In genomic region chr13:81656091-81656850, GRCm38 (mm10) we compare ENCODE assay signal across 9 mouse cellular contexts. TPM values are rescaled to one million over a fixed set of nuclear protein-coding genes. Genes with fewer than 3 reads are reported as not detected.
A peak's percentile ranks its signal among the peaks of the same experiment; 100 is the strongest.
DNase-seq lines count a peak whose midpoint lies in the region; ATAC-seq and TF ChIP-seq lines count a peak whose summit lies in the region.
"Had no signal": no experiment of that assay in that cellular context is flagged by ENCODE, and none has a peak within 500 bp of the region (broad histone marks: within the 10 kb centered on the region; RNA-seq: fewer than 3 reads in every experiment).

No protein-coding gene starts in this region.

- peak overlapping the region; percentile 90 for H3K27ac ChIP-seq in lung, embryonic 14.5 days (ENCODE audit: low read depth)
- peak overlapping the region; percentile 92 for H3K27ac ChIP-seq in forebrain, embryonic 10.5 days
- H3K27ac ChIP-seq in limb, embryonic 12.5 days = no peak overlapping the region
- no peak overlapping the region for H3K27ac ChIP-seq in neural tube, embryonic 15.5 days (replicated peaks)

- H3K4me1 ChIP-seq in lung, embryonic 14.5 days (ENCODE audit: insufficient read depth) = peaks cover 5% of the 10 kb centered on the region; the same call in 1 of the 2 replicates
- H3K4me1 ChIP-seq in lung, adult 2 months (ENCODE audit: control insufficient read depth, insufficient read depth, low read length) = no peaks in the 10 kb centered on the region; the same call in none of the 2 replicates
- peaks cover 27% of the 10 kb centered on the region for H3K4me1 ChIP-seq in forebrain, embryonic 10.5 days
- H3K4me1 ChIP-seq in limb, embryonic 12.5 days (replicated peaks) = peaks cover 8% of the 10 kb centered on the region
- H3K4me1 ChIP-seq in neural tube, embryonic 15.5 days = peaks cover 26% of the 10 kb centered on the region

- H3K4me2 ChIP-seq in lung, embryonic 14.5 days = peak overlapping the region; percentile 81
- H3K4me2 ChIP-seq in limb, embryonic 12.5 days = peak overlapping the region; percentile 69
- H3K4me2 ChIP-seq in neural tube, embryonic 15.5 days = peak overlapping the region; percentile 65

- no peak for TF ChIP-seq CTCF in lung, embryonic 14.5 days (IDR thresholded peaks at IDR 0.05; ENCODE audit: low read depth)
- TF ChIP-seq CTCF in lung, adult 2 months (IDR thresholded peaks at IDR 0.05; ENCODE audit: insufficient read depth, low read length) = no peak

- TF ChIP-seq POLR2A in lung, adult 2 months (IDR thresholded peaks at IDR 0.05; ENCODE audit: borderline replicate concordance, extremely low read depth, low read depth, low read length) = no peak

- no peaks in the 10 kb centered on the region for H3K9me3 ChIP-seq in lung, embryonic 14.5 days (ENCODE audit: low read depth, low read length)
- peaks cover 4% of the 10 kb centered on the region; the same call in 1 of the 2 replicates for H3K9me3 ChIP-seq in forebrain, embryonic 10.5 days
- H3K9me3 ChIP-seq in limb, embryonic 12.5 days = no peaks in the 10 kb centered on the region
- no peaks in the 10 kb centered on the region for H3K9me3 ChIP-seq in neural tube, embryonic 15.5 days (replicated peaks)
- H3K9me3 ChIP-seq: limb, embryonic 15.5 days had no signal

- no peak overlapping the region for H3K4me3 ChIP-seq in lung, embryonic 14.5 days (ENCODE audit: low read depth, low read length)
- no peak overlapping the region for H3K4me3 ChIP-seq in lung, adult 2 months (replicated peaks; ENCODE audit: extremely low read depth, low read depth, low read length)
- H3K4me3 ChIP-seq in forebrain, embryonic 10.5 days = peak overlapping the region; percentile 71
- no peak overlapping the region for H3K4me3 ChIP-seq in limb, embryonic 12.5 days (replicated peaks)
- H3K4me3 ChIP-seq in neural tube, embryonic 15.5 days (replicated peaks) = peak overlapping the region; percentile 75

- ATAC-seq in lung, embryonic 14.5 days (ENCODE audit: insufficient read depth) = no peak
- no peak for ATAC-seq in limb, embryonic 12.5 days (ENCODE audit: insufficient number of reproducible peaks, insufficient read depth, low FRiP score, low TSS enrichment, low read depth)
- ATAC-seq in neural tube, embryonic 15.5 days (ENCODE audit: low FRiP score) = no peak

- H3K27me3 ChIP-seq in lung, embryonic 14.5 days (ENCODE audit: insufficient read depth, low read length) = no peaks in the 10 kb centered on the region
- no peaks in the 10 kb centered on the region for H3K27me3 ChIP-seq in forebrain, embryonic 10.5 days (ENCODE audit: poor library complexity, severe bottlenecking)
- no peaks in the 10 kb centered on the region for H3K27me3 ChIP-seq in limb, embryonic 12.5 days
- H3K27me3 ChIP-seq in neural tube, embryonic 15.5 days (replicated peaks) = no peaks in the 10 kb centered on the region
- H3K27me3 ChIP-seq: limb, embryonic 15.5 days had no signal

- intact Hi-C loops in heart, postnatal 14 days (cut with DNase I) = loop anchor here (5.0 to 10.0 kb wide), 3 partner anchors 56 to 771 kb away; partner anchors contain the start of genes Arrdc3, Cetn3, Mblac2 and Polr3g

- no peak overlapping the region for H3K9ac ChIP-seq in lung, embryonic 14.5 days
- no peak overlapping the region for H3K9ac ChIP-seq in limb, embryonic 12.5 days (replicated peaks)
- H3K9ac ChIP-seq in neural tube, embryonic 15.5 days (replicated peaks) = no peak overlapping the region

- 20% methylated on average over 14 of the region's 14 CpGs for WGBS in lung, embryonic 14.5 days
- 38% methylated on average over 14 of the region's 14 CpGs for WGBS in lung, adult 2 months
- 20% methylated on average over 14 of the region's 14 CpGs for WGBS in forebrain, embryonic 10.5 days
- WGBS in limb, embryonic 12.5 days = 46% methylated on average over 14 of the region's 14 CpGs
- 7% methylated on average over 14 of the region's 14 CpGs for WGBS in neural tube, embryonic 15.5 days

- peak; percentile 75 for DNase-seq in lung, embryonic 14.5 days
- DNase-seq in lung, adult 2 months = no peak
- peak; percentile 44 for DNase-seq in forebrain, embryonic 10.5 days (ENCODE audit: extremely low spot score, low spot score)
- DNase-seq in right cerebral cortex, postnatal 36 days (ENCODE audit: low spot score in 2 of 2) = no peak
- no peak for DNase-seq in ovary, postnatal 10 days (ENCODE audit: low spot score)
- no peak for DNase-seq in heart, postnatal 14 days

- H3K36me3 ChIP-seq in lung, embryonic 14.5 days (ENCODE audit: insufficient read depth) = 0 out of 2 replicates have a peak, but pooled peaks cover 3% of the 10 kb centered on the region
- peaks cover 8% of the 10 kb centered on the region; the same call in 1 of the 2 replicates for H3K36me3 ChIP-seq in forebrain, embryonic 10.5 days (replicated peaks)
- H3K36me3 ChIP-seq in limb, embryonic 12.5 days = peaks cover 8% of the 10 kb centered on the region; the same call in 1 of the 2 replicates
- no peaks in the 10 kb centered on the region for H3K36me3 ChIP-seq in neural tube, embryonic 15.5 days
- H3K36me3 ChIP-seq: limb, embryonic 15.5 days had no signal

RNA-seq across cellular contexts. Expression of gene Lysmd3, which starts 1.2 kb away (rescaled TPM):
- polyA plus RNA-seq in lung, embryonic 14.5 days (2014; fragmentation: Nextera tagmentation; extraction: Ambion mirVana) = 29.4 and 32.0 TPM in 2 replicates
- polyA plus RNA-seq in lung, adult 2 months (2012; rRNA removed) = 6.1 and 7.2 TPM in 2 replicates
- polyA plus RNA-seq in forebrain, embryonic 10.5 days (2016; fragmentation: Nextera tagmentation; extraction: Ambion mirVana) = 20.3 and 24.7 TPM in 2 replicates
- polyA plus RNA-seq in limb, embryonic 12.5 days (2016; fragmentation: Nextera tagmentation; extraction: Ambion mirVana) = 24.5 and 26.8 TPM in 2 replicates
- polyA plus RNA-seq in neural tube, embryonic 15.5 days (2015; fragmentation: Nextera tagmentation; extraction: Ambion mirVana) = 17.6 and 18.5 TPM in 2 replicates
- total RNA-seq in heart, postnatal 14 days (2021) = 10 to 100 TPM; 13.1 to 19.0 TPM

RNA-seq across cellular contexts. Expression of gene Adgrv1, which starts 23.3 kb away (rescaled TPM):
- polyA plus RNA-seq in lung, embryonic 14.5 days (2014; fragmentation: Nextera tagmentation; extraction: Ambion mirVana) = 2.2 and 2.5 TPM in 2 replicates
- polyA plus RNA-seq in lung, adult 2 months (2012; rRNA removed) = 0.46 and 1.3 TPM in 2 replicates
- polyA plus RNA-seq in forebrain, embryonic 10.5 days (2016; fragmentation: Nextera tagmentation; extraction: Ambion mirVana) = 28.1 and 30.3 TPM in 2 replicates
- polyA plus RNA-seq in limb, embryonic 12.5 days (2016; fragmentation: Nextera tagmentation; extraction: Ambion mirVana) = 0.97 and 1.0 TPM in 2 replicates
- polyA plus RNA-seq in neural tube, embryonic 15.5 days (2015; fragmentation: Nextera tagmentation; extraction: Ambion mirVana) = 7.3 and 9.8 TPM in 2 replicates
- total RNA-seq in heart, postnatal 14 days (2021) = under 1 TPM; 0.14 to 0.34 TPM

RNA-seq across cellular contexts. Expression of gene Polr3g, which starts 54.5 kb away (rescaled TPM):
- polyA plus RNA-seq in lung, embryonic 14.5 days (2014; fragmentation: Nextera tagmentation; extraction: Ambion mirVana) = 13.6 and 15.1 TPM in 2 replicates
- 1.2 and 6.4 TPM in 2 replicates for polyA plus RNA-seq in lung, adult 2 months (2012; rRNA removed)
- polyA plus RNA-seq in forebrain, embryonic 10.5 days (2016; fragmentation: Nextera tagmentation; extraction: Ambion mirVana) = 21.7 and 24.3 TPM in 2 replicates
- polyA plus RNA-seq in limb, embryonic 12.5 days (2016; fragmentation: Nextera tagmentation; extraction: Ambion mirVana) = 14.6 and 14.8 TPM in 2 replicates
- 8.2 and 8.9 TPM in 2 replicates for polyA plus RNA-seq in neural tube, embryonic 15.5 days (2015; fragmentation: Nextera tagmentation; extraction: Ambion mirVana)
- total RNA-seq in heart, postnatal 14 days (2021) = 1 to 10 TPM; 1.9 to 2.0 TPM

RNA-seq across cellular contexts. Expression of gene Mblac2, which starts 54.9 kb away (rescaled TPM):
- polyA plus RNA-seq in lung, embryonic 14.5 days (2014; fragmentation: Nextera tagmentation; extraction: Ambion mirVana) = 5.3 and 5.7 TPM in 2 replicates
- polyA plus RNA-seq in lung, adult 2 months (2012; rRNA removed) = 2.8 and 4.0 TPM in 2 replicates
- 3.5 and 4.4 TPM in 2 replicates for polyA plus RNA-seq in forebrain, embryonic 10.5 days (2016; fragmentation: Nextera tagmentation; extraction: Ambion mirVana)
- 4.7 and 5.2 TPM in 2 replicates for polyA plus RNA-seq in limb, embryonic 12.5 days (2016; fragmentation: Nextera tagmentation; extraction: Ambion mirVana)
- 64.8 and 65.6 TPM in 2 replicates for polyA plus RNA-seq in neural tube, embryonic 15.5 days (2015; fragmentation: Nextera tagmentation; extraction: Ambion mirVana)
- total RNA-seq in heart, postnatal 14 days (2021) = 1 to 10 TPM; 2.7 to 2.8 TPM

Comparison
In these comparisons a context has a peak if more than half of its experiments do, and no peak if none do; other contexts are left out.
1. DNase-seq: peak in lung, embryonic 14.5 days (single experiment) and forebrain, embryonic 10.5 days (single experiment); none in lung, adult 2 months (single experiment), right cerebral cortex, postnatal 36 days (0 of 2), ovary, postnatal 10 days (single experiment) and heart, postnatal 14 days (0 of 2).
2. H3K27ac ChIP-seq: peak in lung, embryonic 14.5 days (single experiment) and forebrain, embryonic 10.5 days (single experiment); none in limb, embryonic 12.5 days (single experiment) and neural tube, embryonic 15.5 days (single experiment).
3. H3K4me3 ChIP-seq: peak in forebrain, embryonic 10.5 days (single experiment) and neural tube, embryonic 15.5 days (single experiment); none in lung, embryonic 14.5 days (single experiment), lung, adult 2 months (single experiment) and limb, embryonic 12.5 days (single experiment).
4. Peak in every context shown above with its lines, with median percentiles within 50 percentile points of each other: H3K4me2 ChIP-seq.